Comparison of ENCODE assay signal across 28 mouse cellular contexts in the genomic region with DNA sequence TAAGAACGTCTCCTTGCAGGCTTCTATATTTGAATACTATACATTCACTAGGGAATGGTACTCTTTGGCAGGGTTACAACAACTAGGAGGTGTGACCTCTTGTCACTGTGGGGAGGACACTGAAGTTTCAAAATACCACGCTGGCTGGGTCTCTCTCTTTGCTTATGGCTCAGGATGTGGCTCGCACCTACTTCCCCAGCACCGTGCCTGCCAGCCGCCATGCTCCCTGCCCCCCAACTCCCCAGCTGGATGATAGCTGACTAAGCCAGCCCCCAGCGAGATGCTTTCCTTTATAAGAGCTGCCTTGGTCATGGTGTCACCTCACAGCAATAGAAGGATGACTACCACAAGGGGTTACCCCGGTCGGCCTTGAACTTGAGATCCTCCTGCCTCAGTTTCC. TPM values are rescaled to one million over a fixed set of nuclear protein-coding genes. Genes with fewer than 3 reads are reported as not detected.
"Had no signal": no experiment of that assay in that cellular context is flagged by ENCODE, and none has a peak within 500 bp of the region (broad histone marks: within the 10 kb centered on the region; RNA-seq: fewer than 3 reads in every experiment).

No protein-coding gene starts in this region.

- H3K9me3 ChIP-seq: heart, embryonic 13.5 days; heart, embryonic 15.5 days; hindbrain, embryonic 13.5 days; hindbrain, embryonic 15.5 days; kidney, embryonic 15.5 days; limb, embryonic 10.5 days; limb, embryonic 12.5 days; liver, embryonic 13.5 days had no signal

- H3K4me3 ChIP-seq: heart, embryonic 13.5 days; heart, embryonic 15.5 days; hindbrain, embryonic 13.5 days; hindbrain, embryonic 15.5 days; kidney, embryonic 15.5 days; limb, embryonic 10.5 days; limb, embryonic 12.5 days; liver, embryonic 13.5 days had no signal

- DNase-seq: gastrocnemius, postnatal 14 days; heart, postnatal 14 days; heart, postnatal 36 days; kidney, adult 11 months; kidney, adult 2 months; kidney, adult 9 months; kidney, postnatal 14 days; kidney, postnatal 36 days; layer of hippocampus, adult 9-11 months; layer of hippocampus, postnatal 36 days; liver; liver, embryonic 13.5 days had no signal

- H3K27me3 ChIP-seq: heart, embryonic 13.5 days; heart, embryonic 15.5 days; hindbrain, embryonic 13.5 days; hindbrain, embryonic 15.5 days; kidney, embryonic 15.5 days; limb, embryonic 12.5 days; liver, embryonic 13.5 days had no signal

- ATAC-seq: intestine, embryonic 16.5 days had no signal

- H3K27ac ChIP-seq: heart, embryonic 13.5 days; heart, embryonic 15.5 days; kidney, embryonic 15.5 days; kidney, postnatal 0 days; limb, embryonic 10.5 days; limb, embryonic 12.5 days; liver, embryonic 13.5 days had no signal

- H3K9ac ChIP-seq: heart, embryonic 13.5 days; heart, embryonic 15.5 days; hindbrain, embryonic 15.5 days; kidney, embryonic 15.5 days; limb, embryonic 12.5 days; liver, embryonic 13.5 days had no signal

RNA-seq across cellular contexts. Expression of gene Slc25a34, which starts 29.4 kb away (rescaled TPM):
- total RNA-seq: hematopoietic stem cell, adult 5-6 weeks had no signal
- polyA plus RNA-seq: heart, embryonic 11.5 days; hindbrain, embryonic 11.5 days; limb, embryonic 12.5 days; liver, embryonic 11.5 days had no signal

RNA-seq across cellular contexts. Expression of gene Rsc1a1, which starts 32.4 kb away (rescaled TPM):
- total RNA-seq: heart, postnatal 14 days; layer of hippocampus, postnatal 36 days; left cerebral cortex, adult 18-20 months had no signal
- polyA plus RNA-seq: heart, embryonic 15.5 days; heart, postnatal 0 days; hindbrain, postnatal 0 days; intestine, embryonic 16.5 days; kidney, embryonic 15.5 days; kidney, postnatal 0 days; limb, embryonic 12.5 days; liver, embryonic 11.5 days had no signal
